Mouse (Mus musculus): Measurements from ENCODE around the gene Arfgap3.

GRCm38 (mm10) chr15:83299916-83300582 lies 50.0 kb downstream of the Arfgap3 start:
- no peak for TF ChIP-seq EP300 (optimal IDR thresholded peaks at IDR 0.05)
- TF ChIP-seq CTCF (IDR thresholded peaks at IDR 0.05; ENCODE audit: low read depth): no peak
